Mouse (Mus musculus): ENCODE measurements around the gene Gprasp1. TPM values are rescaled to one million over a fixed set of nuclear protein-coding genes. Genes with fewer than 3 reads are reported as not detected.
A peak's percentile ranks its signal among the peaks of the same experiment; 100 is the strongest.
"Not testable (repeated sequence)": the region's sequence is repeated elsewhere in the genome, so short reads cannot be mapped to it uniquely, and the experiment has no call there.

Gene Gprasp1
- total RNA-seq, 2 experiments from 2014 or later, result 19.9 to 21.0 TPM

DNA sequence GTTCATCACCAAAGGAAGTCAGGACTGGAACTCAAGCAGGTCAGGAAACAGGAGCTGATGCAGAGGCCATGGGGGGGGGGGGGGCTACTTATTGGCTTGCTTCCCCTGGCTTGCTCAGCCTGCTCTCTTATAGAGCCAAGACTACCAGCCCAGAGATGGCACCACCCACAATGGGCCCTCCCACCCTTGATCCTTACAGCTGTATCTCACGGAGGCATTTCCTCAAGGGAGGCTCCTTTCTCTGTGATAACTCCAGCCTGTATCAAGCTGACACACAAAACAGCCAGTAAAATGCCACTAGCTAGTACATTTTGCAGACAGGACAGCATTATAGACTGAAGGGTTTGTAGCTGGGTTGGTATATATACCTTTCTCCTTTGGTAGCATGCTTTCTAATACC is 93.4 kb downstream of the Gprasp1 start:
- ATAC-seq (replicated peaks; ENCODE audit: poor library complexity), result not testable (repeated sequence)

DNA sequence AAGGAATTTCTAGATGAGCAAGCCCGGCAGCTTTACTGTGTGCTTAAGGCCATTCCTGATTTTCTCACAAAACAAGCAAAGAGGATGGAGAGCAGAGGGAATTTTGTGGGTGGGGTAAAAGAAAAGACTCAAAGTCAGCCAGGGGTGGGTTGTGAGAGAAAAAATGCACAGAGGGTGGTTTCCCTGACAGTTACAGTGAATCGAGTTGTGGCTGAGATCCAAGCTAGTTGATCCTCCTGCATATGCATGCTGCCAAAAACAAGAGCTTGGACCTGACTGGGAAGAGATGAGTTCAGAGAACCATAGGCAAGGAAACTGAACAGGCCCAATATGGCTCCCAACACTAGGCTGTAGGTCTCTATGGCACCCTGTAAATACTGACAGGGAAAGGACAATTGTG is 95.4 kb downstream of the Gprasp1 start:
- ATAC-seq (replicated peaks; ENCODE audit: poor library complexity), result no peak

GRCm38 (mm10) chrX:135838521-135839360 is 96.2 kb downstream of the Gprasp1 start, which contains the start of gene Gprasp2:
Gene Gprasp2, plus strand, starts transcription at chrX:135839034.
- peak; percentile 70 for ATAC-seq (replicated peaks; ENCODE audit: poor library complexity)

DNA sequence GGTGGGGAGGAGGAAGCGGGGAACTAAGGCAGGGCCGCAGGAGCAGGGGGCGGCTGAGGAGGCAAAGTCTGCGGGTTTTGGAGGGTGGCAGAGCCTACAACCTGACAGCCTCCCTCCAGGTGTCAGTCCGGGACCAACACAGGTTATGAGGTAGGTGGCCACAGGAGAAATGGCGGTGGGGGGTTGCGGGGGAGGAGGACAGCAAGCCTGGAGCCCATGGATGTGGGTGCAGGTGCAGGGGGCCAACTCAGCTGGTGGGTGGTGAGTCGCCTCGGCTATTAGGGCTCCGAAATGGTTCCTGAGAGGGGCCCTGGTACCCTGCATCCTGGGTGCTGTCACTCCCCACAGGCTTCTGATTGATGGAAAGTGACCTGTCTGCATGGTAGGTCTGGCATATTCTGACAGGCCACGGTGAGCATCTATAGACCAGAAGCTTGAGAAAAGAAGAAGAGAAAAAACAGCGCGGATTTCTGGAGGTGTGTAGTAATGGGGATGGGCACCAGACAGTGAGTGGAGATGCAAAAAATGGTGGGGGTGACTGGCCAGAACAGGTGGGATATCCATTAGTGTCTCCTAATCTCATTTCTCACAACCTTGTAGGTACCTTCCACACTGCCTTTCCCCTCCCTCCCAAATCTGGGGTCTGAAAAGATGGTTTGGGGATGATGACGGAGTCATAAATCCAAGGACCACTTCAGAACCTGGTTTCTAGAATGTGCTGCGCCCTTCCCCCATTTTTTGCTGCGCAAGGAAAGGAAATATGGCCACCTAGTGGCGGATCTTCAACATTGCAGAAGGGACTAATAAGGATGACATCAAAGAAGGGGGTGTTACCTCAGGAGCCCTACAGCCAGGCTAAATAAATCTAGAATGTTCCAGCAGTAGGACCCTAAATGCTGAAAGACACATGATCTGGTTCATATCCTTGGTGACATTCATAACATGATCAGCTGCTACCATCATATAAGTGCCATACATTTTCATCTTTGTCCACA is 97.2 kb downstream of the Gprasp1 start:
- ATAC-seq (replicated peaks; ENCODE audit: poor library complexity), result peak; percentile 93

Other genes with a start within 250 kb of the Gprasp1 start
- not detected in 2 replicates for gene AV320801, start 248.1 kb upstream of the Gprasp1 start, total RNA-seq (2015)
- gene AV320801, start 248.1 kb upstream of the Gprasp1 start, total RNA-seq (2017), result not detected in 2 replicates
- gene Nxf7, start 144.0 kb upstream of the Gprasp1 start, total RNA-seq (2015), result 0.66 and 1.0 TPM in 2 replicates
- 1.0 TPM in 1 of 2 replicates, not detected in the other for gene Nxf7, start 144.0 kb upstream of the Gprasp1 start, total RNA-seq (2017)
- gene Prame, start 115.0 kb upstream of the Gprasp1 start, total RNA-seq (2015), result not detected in 2 replicates
- gene Prame, start 115.0 kb upstream of the Gprasp1 start, total RNA-seq (2017), result not detected in 2 replicates
- not detected in 2 replicates for gene Tcp11x2, start 48.9 kb upstream of the Gprasp1 start, total RNA-seq (2015)
- not detected in 2 replicates for gene Tcp11x2, start 48.9 kb upstream of the Gprasp1 start, total RNA-seq (2017)
- gene Tmsb15a, start 17.5 kb upstream of the Gprasp1 start, total RNA-seq (2015), result not detected in 2 replicates
- gene Tmsb15a, start 17.5 kb upstream of the Gprasp1 start, total RNA-seq (2017), result not detected in 2 replicates
- gene Armcx5, start within 50 bp of the Gprasp1 start, total RNA-seq (2015), result 10.7 and 11.3 TPM in 2 replicates
- gene Armcx5, start within 50 bp of the Gprasp1 start, total RNA-seq (2017), result 6.7 and 7.6 TPM in 2 replicates
- gene Bhlhb9, start 54.9 kb downstream of the Gprasp1 start, total RNA-seq (2015), result 23.0 and 26.4 TPM in 2 replicates
- gene Bhlhb9, start 54.9 kb downstream of the Gprasp1 start, total RNA-seq (2017), result 27.8 and 30.1 TPM in 2 replicates
- gene Gprasp2, start 96.3 kb downstream of the Gprasp1 start, total RNA-seq (2015), result 0.74 TPM in 1 of 2 replicates, not detected in the other
- gene Gprasp2, start 96.3 kb downstream of the Gprasp1 start, total RNA-seq (2017), result 0.17 and 0.98 TPM in 2 replicates

All from megakaryocyte progenitor cell, adult 5-6 weeks (primary cell).